Mouse (Mus musculus) ES-Bruce4 (cell line): ENCODE results near the gene Zfp473.

ENCODE experiments used
- CTCF ChIP-seq: IDR thresholded peaks from one replicate; pipeline ENCODE4 v1.8.1; 2011; ENCODE audit warnings: low read depth, low read length
- POLR2A ChIP-seq: IDR thresholded peaks from one replicate; pipeline ENCODE4 v1.8.1; 2011; ENCODE audit warnings: low read length; ENCODE audit not compliant: insufficient read depth

DNA sequence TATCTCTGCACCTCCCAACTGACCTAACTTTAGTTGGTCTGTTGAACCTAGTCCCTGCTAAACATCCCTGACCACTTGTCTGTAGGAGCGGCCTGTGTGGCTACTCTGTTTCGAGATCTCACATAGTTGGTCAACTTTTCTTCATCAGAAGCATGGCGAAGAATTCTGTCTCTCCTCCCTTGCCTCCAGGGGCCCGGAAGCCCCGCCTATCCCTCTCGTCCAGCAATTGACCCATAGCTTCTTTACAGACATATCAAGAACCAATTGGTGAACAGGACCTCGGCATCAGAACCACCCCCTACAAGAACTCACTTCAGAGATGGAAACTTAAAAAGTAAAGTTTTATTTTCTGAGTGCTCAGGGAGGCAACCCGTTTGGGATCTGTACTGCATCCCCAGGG is 47.9 kb downstream of the Zfp473 start:
- no peak for TF ChIP-seq CTCF
- no peak for TF ChIP-seq POLR2A
